Mouse (Mus musculus) C2C12 (cell line): ENCODE results near the gene Gm26602. TPM values are rescaled to one million over a fixed set of nuclear protein-coding genes. Genes with fewer than 3 reads are reported as not detected.

Experiments used
- H3K27me3 ChIP-seq: one replicate; pipeline ENCODE4 v1.6.1; 2011; ENCODE audit not compliant: control insufficient read depth, insufficient read depth, insufficient read length
- H3K36me3 ChIP-seq: one replicate; pipeline ENCODE4 v1.6.1; 2011; ENCODE audit not compliant: control insufficient read depth, insufficient read depth
- H3K4me3 ChIP-seq: one replicate; pipeline ENCODE4 v1.5.1; 2011; ENCODE audit warnings: mild to moderate bottlenecking, control low read depth; ENCODE audit not compliant: poor library complexity, insufficient read depth, severe bottlenecking
- H3K79me2 ChIP-seq: one replicate; pipeline ENCODE4 v1.6.1; 2011; ENCODE audit not compliant: control insufficient read depth, insufficient read depth
- H3K79me3 ChIP-seq: one replicate; pipeline ENCODE4 v1.6.1; 2011; ENCODE audit warnings: low read depth, control low read depth
- H3ac ChIP-seq: one replicate; pipeline ENCODE3; 2011; ENCODE audit warnings: low read depth; ENCODE audit not compliant: control insufficient read depth, insufficient read length
- CEBPB ChIP-seq: IDR thresholded peaks from one replicate; pipeline ENCODE4 v1.6.1; 2011; ENCODE audit warnings: low read depth, mild to moderate bottlenecking, control low read depth, moderate library complexity
- CTCF ChIP-seq: IDR thresholded peaks from one replicate; pipeline ENCODE4 v1.5.1; 2011; ENCODE audit not compliant: control insufficient read depth, insufficient read depth, insufficient read length
- FOSL1 ChIP-seq: IDR thresholded peaks from one replicate; pipeline ENCODE4 v1.8.0; 2011; ENCODE audit warnings: mild to moderate bottlenecking, low read length; ENCODE audit not compliant: poor library complexity, insufficient read depth, severe bottlenecking
- MAX ChIP-seq: IDR thresholded peaks from one replicate; pipeline ENCODE4 v1.6.1; 2011; ENCODE audit warnings: mild to moderate bottlenecking, control low read depth
- MYOD1 ChIP-seq: IDR thresholded peaks from one replicate; pipeline ENCODE4 v1.6.1; 2011; ENCODE audit warnings: low read depth; ENCODE audit not compliant: control insufficient read depth, insufficient read length
- MYOG ChIP-seq: IDR thresholded peaks from one replicate; pipeline ENCODE4 v1.6.1; 2011; ENCODE audit not compliant: control insufficient read depth, insufficient read length; ENCODE audit errors: extremely low read depth
- USF1 ChIP-seq: IDR thresholded peaks from one replicate; pipeline ENCODE4 v1.6.1; 2011; ENCODE audit warnings: low read depth, mild to moderate bottlenecking, control low read depth, moderate library complexity
- long read RNA-seq, 2 experiments: library from polyadenylated mRNA; unstranded; transcript quantifications; one replicate each; pipeline ENCODE4 v2.0.0; 2019 to 2020
- polyA plus RNA-seq: library from polyadenylated mRNA; unstranded; fragments of >200 nt; fragmentation: generic; extraction: Trizol; gene quantifications from one replicate; pipeline ENCODE4 v1.2.1, GENCODE M21; 2012; ENCODE audit warnings: missing spikeins

Gm26602 gene
- not detected for polyA plus RNA-seq
- long read RNA-seq, experiment 1: 0 reads
- long read RNA-seq, experiment 2: 0 reads

- TF ChIP-seq CTCF: no peak
- TF ChIP-seq MYOD1: no peak
- no peak for TF ChIP-seq USF1
- no peak for TF ChIP-seq MYOG
- no peak for TF ChIP-seq MAX
- TF ChIP-seq CEBPB: no peak
- TF ChIP-seq FOSL1: no peak
- no peak within 1 kb of the TSS for H3ac ChIP-seq
- H3K36me3 ChIP-seq: peaks cover 22% of the 10 kb centered on the region
- H3K79me3 ChIP-seq: no peaks in the 10 kb centered on the region
- H3K27me3 ChIP-seq: no peaks in the 10 kb centered on the region
- peaks cover 17% of the 10 kb centered on the region for H3K79me2 ChIP-seq
- no peak within 1 kb of the TSS for H3K4me3 ChIP-seq
Measured at GRCm38 (mm10) chr10:79910556-79910955, at the start of gene Gm26602. TSS of gene Gm26602 (plus strand) at chr10:79910856.

- Histone ChIP-seq H3K79me2 (peaks cover 62% of the 10 kb centered on the region), H3ac (no peak overlapping the region), H3K27me3 (no peaks in the 10 kb centered on the region), H3K4me3 (no peak overlapping the region), H3K79me3 (peaks cover 51% of the 10 kb centered on the region), H3K36me3 (peaks cover 86% of the 10 kb centered on the region)
- TF ChIP-seq CTCF: no peak
- no peak for TF ChIP-seq MYOD1
- TF ChIP-seq MAX: no peak
- TF ChIP-seq USF1: no peak
- TF ChIP-seq CEBPB: no peak
- TF ChIP-seq FOSL1: no peak
Measured at GRCm38 (mm10) chr10:79861230-79862048, 49.2 kb upstream of the Gm26602 start.

- Histone ChIP-seq H3K27me3 (no peaks in the 10 kb centered on the region), H3K4me3 (no peak overlapping the region), H3ac (no peak overlapping the region), H3K79me3 (peaks cover 43% of the 10 kb centered on the region), H3K36me3 (peaks cover 78% of the 10 kb centered on the region), H3K79me2 (peaks cover 55% of the 10 kb centered on the region)
- TF ChIP-seq USF1: no peak
- no peak for TF ChIP-seq CTCF
- TF ChIP-seq MYOG: no peak
Measured at GRCm38 (mm10) chr10:79862049-79862788, 48.4 kb upstream of the Gm26602 start.

GRCm38 (mm10) chr10:79862925-79863324 lies 47.7 kb upstream of the Gm26602 start:
- peaks cover 71% of the 10 kb centered on the region for H3K36me3 ChIP-seq

GRCm38 (mm10) chr10:79864351-79865188 lies 46.1 kb upstream of the Gm26602 start:
- peaks cover 31% of the 10 kb centered on the region for H3K79me2 ChIP-seq
- H3K36me3 ChIP-seq: peaks cover 54% of the 10 kb centered on the region
- H3K4me3 ChIP-seq: no peak overlapping the region
- peaks cover 20% of the 10 kb centered on the region for H3K79me3 ChIP-seq
- TF ChIP-seq MYOG (no peak), USF1 (no peak), MAX (no peak), FOSL1 (no peak), CEBPB (no peak), MYOD1 (no peak), CTCF (no peak)
- H3K27me3 ChIP-seq: no peaks in the 10 kb centered on the region
- no peak overlapping the region for H3ac ChIP-seq

More at GRCm38 (mm10) chr10:79862925-79863324, 47.7 kb upstream of the Gm26602 start:
- Histone ChIP-seq H3K79me3 (peaks cover 36% of the 10 kb centered on the region), H3K79me2 (peaks cover 48% of the 10 kb centered on the region), H3K4me3 (no peak overlapping the region), H3ac (no peak overlapping the region), H3K27me3 (no peaks in the 10 kb centered on the region)
- no peak for TF ChIP-seq CTCF
- TF ChIP-seq CEBPB: no peak
- TF ChIP-seq FOSL1: no peak
